In genomic region chr4:148218238-148218637, GRCm38 (mm10) we compare ENCODE assay signal across 20 mouse cellular contexts. TPM values are rescaled to one million over a fixed set of nuclear protein-coding genes. Genes with fewer than 3 reads are reported as not detected.
DNase-seq lines count a peak whose midpoint lies in the region; ATAC-seq and TF ChIP-seq lines count a peak whose summit lies in the region.
"Had no signal": no experiment of that assay in that cellular context is flagged by ENCODE, and none has a peak within 500 bp of the region (broad histone marks: within the 10 kb centered on the region; RNA-seq: fewer than 3 reads in every experiment).

No protein-coding gene starts in this region.

- peak; percentile 48; the same call in 1 of the 2 replicates for ATAC-seq in forebrain, embryonic 16.5 days
- ATAC-seq in forebrain, embryonic 11.5 days (replicated peaks; ENCODE audit: low FRiP score), result no peak
- ATAC-seq: forebrain, embryonic 13.5 days; liver, postnatal 0 days; midbrain, embryonic 13.5 days had no signal

- H3K9ac ChIP-seq in forebrain, embryonic 16.5 days (replicated peaks; ENCODE audit: low read depth, low read length), result no peak overlapping the region
- no peak overlapping the region for H3K9ac ChIP-seq in forebrain, embryonic 11.5 days (ENCODE audit: low read length)
- H3K9ac ChIP-seq: forebrain, embryonic 13.5 days; liver, postnatal 0 days; midbrain, embryonic 13.5 days had no signal

- no peaks in the 10 kb centered on the region for H3K36me3 ChIP-seq in forebrain, embryonic 16.5 days (ENCODE audit: control insufficient read depth, insufficient read depth)
- H3K36me3 ChIP-seq in forebrain, embryonic 11.5 days (ENCODE audit: control insufficient read depth, insufficient read depth, low read length), result no peaks in the 10 kb centered on the region
- H3K36me3 ChIP-seq: midbrain, embryonic 13.5 days had no signal

- no peak overlapping the region for H3K4me3 ChIP-seq in forebrain, embryonic 16.5 days (replicated peaks; ENCODE audit: low read length)
- no peak overlapping the region for H3K4me3 ChIP-seq in forebrain, embryonic 11.5 days (ENCODE audit: low read depth, low read length)
- no peak overlapping the region for H3K4me3 ChIP-seq in gastrocnemius, adult 2 months
- H3K4me3 ChIP-seq: forebrain, embryonic 13.5 days; heart, adult 2 months; left cerebral cortex, adult 2 months; midbrain, embryonic 13.5 days had no signal

- H3K9me3 ChIP-seq in forebrain, embryonic 16.5 days (ENCODE audit: control insufficient read depth, low read length), result no peaks in the 10 kb centered on the region
- H3K9me3 ChIP-seq in forebrain, embryonic 11.5 days (ENCODE audit: control insufficient read depth, low read length), result no peaks in the 10 kb centered on the region
- H3K9me3 ChIP-seq: forebrain, embryonic 13.5 days; midbrain, embryonic 13.5 days had no signal

- 20% methylated on average over 10 of the region's 10 CpGs for WGBS in forebrain, embryonic 16.5 days
- WGBS in forebrain, embryonic 11.5 days, result 40% methylated on average over 10 of the region's 10 CpGs

- H3K27me3 ChIP-seq in forebrain, embryonic 16.5 days (replicated peaks; ENCODE audit: control insufficient read depth, insufficient read depth, low read length), result peaks cover 10% of the 10 kb centered on the region
- no peaks in the 10 kb centered on the region for H3K27me3 ChIP-seq in forebrain, embryonic 11.5 days (ENCODE audit: control insufficient read depth, insufficient read depth, low read length)

- TF ChIP-seq CTCF in gastrocnemius, adult 2 months (IDR thresholded peaks at IDR 0.05), result no peak

- intact Hi-C loops in left cerebral cortex, postnatal 14 days (cut with DNase I), result no loop called here
- intact Hi-C loops in gastrocnemius, adult 2 months (cut with DNase I), result no loop called here

- no peak overlapping the region for H3K27ac ChIP-seq in forebrain, embryonic 16.5 days (ENCODE audit: low read length)
- no peak overlapping the region for H3K27ac ChIP-seq in forebrain, embryonic 11.5 days (ENCODE audit: low read depth, low read length)
- no peak overlapping the region for H3K27ac ChIP-seq in gastrocnemius, adult 2 months
- H3K27ac ChIP-seq: forebrain, embryonic 13.5 days; heart, adult 2 months; left cerebral cortex, adult 2 months; midbrain, embryonic 13.5 days had no signal

- no peak overlapping the region for H3K4me2 ChIP-seq in forebrain, embryonic 16.5 days (ENCODE audit: low read length)
- H3K4me2 ChIP-seq in forebrain, embryonic 11.5 days (ENCODE audit: low read depth, low read length, severe bottlenecking), result no peak overlapping the region
- H3K4me2 ChIP-seq: forebrain, embryonic 13.5 days; midbrain, embryonic 13.5 days had no signal

- no peak for DNase-seq in forebrain, embryonic 11.5 days (ENCODE audit: low spot score)
- peak; percentile 31 to 65 for DNase-seq in left cerebral cortex, postnatal 14 days (ENCODE audit: low spot score in 2 of 2)
- DNase-seq in left cerebral cortex, adult 8-10 months (ENCODE audit: low spot score in 2 of 2), result no peak
- DNase-seq in right cerebral cortex, adult 18-20 months, result peak; percentile 26
- no peak for DNase-seq in right cerebral cortex, postnatal 14 days
- no peak for DNase-seq in gastrocnemius, adult 2 months
- DNase-seq in layer of hippocampus, postnatal 10 days (ENCODE audit: low spot score in 2 of 2), result no peak
- DNase-seq: cerebellum, adult 11 months; cerebellum, postnatal 14 days; embryo, embryonic 11 days; heart, adult 2 months; kidney, adult 8-10 months; liver; liver, postnatal 0 days; lung, postnatal 36 days; thymus, postnatal 36 days had no signal

- peaks cover 26% of the 10 kb centered on the region for H3K4me1 ChIP-seq in forebrain, embryonic 16.5 days (replicated peaks; ENCODE audit: control insufficient read depth, insufficient read depth, low read length)
- peaks cover 4% of the 10 kb centered on the region; the same call in 1 of the 2 replicates for H3K4me1 ChIP-seq in forebrain, embryonic 11.5 days (replicated peaks; ENCODE audit: control insufficient read depth, insufficient read depth, low read length)

RNA-seq across cellular contexts. Expression of gene Fbxo2, which starts 57.8 kb away (rescaled TPM):
- 4.3 and 4.7 TPM in 2 replicates for polyA plus RNA-seq in forebrain, embryonic 16.5 days (2015; fragmentation: Nextera tagmentation; extraction: Ambion mirVana)
- 0.87 and 0.91 TPM in 2 replicates for polyA plus RNA-seq in forebrain, embryonic 11.5 days (2014; fragmentation: Nextera tagmentation; extraction: Ambion mirVana)
- total RNA-seq in left cerebral cortex, postnatal 14 days (2021), result 10 to 100 TPM; 45.6 to 55.4 TPM
- 100 to 1,000 TPM; 109 to 123 (median 113) TPM for total RNA-seq in left cerebral cortex, adult 8-10 months (2022)
- total RNA-seq in gastrocnemius, adult 2 months (2021), result under 1 TPM in 1 of 2 experiments, not detected in 1; 0.43 TPM
- 10 to 100 TPM; 45.9 to 49.7 TPM for total RNA-seq in layer of hippocampus, postnatal 10 days (2021)
- polyA plus RNA-seq: liver, postnatal 0 days had no signal

RNA-seq across cellular contexts. Expression of gene Fbxo44, which starts 58.0 kb away (rescaled TPM):
- 60.3 and 67.1 TPM in 2 replicates for polyA plus RNA-seq in forebrain, embryonic 16.5 days (2015; fragmentation: Nextera tagmentation; extraction: Ambion mirVana)
- 44.9 and 45.0 TPM in 2 replicates for polyA plus RNA-seq in forebrain, embryonic 11.5 days (2014; fragmentation: Nextera tagmentation; extraction: Ambion mirVana)
- total RNA-seq in left cerebral cortex, postnatal 14 days (2021), result 100 to 1,000 TPM; 101 to 105 TPM
- total RNA-seq in left cerebral cortex, adult 8-10 months (2022), result 100 to 1,000 TPM; 142 to 153 (median 149) TPM
- 1 to 10 TPM; 7.5 to 9.7 TPM for total RNA-seq in gastrocnemius, adult 2 months (2021)
- 10 to 100 TPM; 86.6 to 87.7 TPM for total RNA-seq in layer of hippocampus, postnatal 10 days (2021)

Comparison
In these comparisons a context has a peak if more than half of its experiments do, and no peak if none do; other contexts are left out.
1. DNase-seq: peak in left cerebral cortex, postnatal 14 days (2 of 2) and right cerebral cortex, adult 18-20 months (single experiment); none in forebrain, embryonic 11.5 days (single experiment), left cerebral cortex, adult 8-10 months (0 of 2), right cerebral cortex, postnatal 14 days (single experiment), gastrocnemius, adult 2 months (single experiment) and layer of hippocampus, postnatal 10 days (0 of 2).
2. RNA of gene Fbxo2, which starts 57.8 kb away (total RNA-seq): 109 to 123 TPM in left cerebral cortex, adult 8-10 months, 45.6 to 55.4 TPM in left cerebral cortex, postnatal 14 days and 45.9 to 49.7 TPM in layer of hippocampus, postnatal 10 days; 0.43 TPM in gastrocnemius, adult 2 months; every median in the first group is over 10 times any median in the second.
3. RNA of gene Fbxo44, which starts 58.0 kb away (total RNA-seq): 142 to 153 TPM in left cerebral cortex, adult 8-10 months, 101 to 105 TPM in left cerebral cortex, postnatal 14 days and 86.6 to 87.7 TPM in layer of hippocampus, postnatal 10 days; 7.5 to 9.7 TPM in gastrocnemius, adult 2 months; every median in the first group is over 4 times any median in the second.